In the genomic region with DNA sequence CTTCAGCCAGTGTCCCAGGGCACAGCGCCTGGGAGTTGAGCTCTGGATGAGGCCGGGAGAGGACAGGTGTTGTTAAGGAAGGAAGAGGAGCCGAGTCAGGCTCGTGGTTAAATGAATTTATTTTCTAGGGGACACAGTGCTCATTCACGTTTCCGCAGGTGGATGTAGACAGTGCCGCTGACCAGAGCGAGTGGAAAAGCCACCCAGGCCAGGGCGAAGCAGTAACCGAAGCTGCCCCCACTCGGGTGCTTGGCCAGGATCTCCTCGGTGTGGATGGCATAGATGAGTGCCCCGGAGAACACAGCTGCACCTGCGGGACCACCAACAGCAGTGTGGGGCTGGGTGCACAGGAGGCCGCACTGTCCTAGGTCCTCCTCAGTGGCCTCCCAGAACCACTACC, we compare ENCODE assay signal across 11 mouse cellular contexts. TPM values are rescaled to one million over a fixed set of nuclear protein-coding genes. Genes with fewer than 3 reads are reported as not detected.
DNase-seq lines count a peak whose midpoint lies in the region; ATAC-seq and TF ChIP-seq lines count a peak whose summit lies in the region.
"Had no signal": no experiment of that assay in that cellular context is flagged by ENCODE, and none has a peak within 500 bp of the region (broad histone marks: within the 10 kb centered on the region; RNA-seq: fewer than 3 reads in every experiment).

No protein-coding gene starts in this region.

- 0 out of 2 replicates have a peak, but pooled peaks cover 4% of the 10 kb centered on the region for H3K36me3 ChIP-seq in forebrain, embryonic 13.5 days (ENCODE audit: poor library complexity, severe bottlenecking)
- 0 out of 2 replicates have a peak, but pooled peaks cover 2% of the 10 kb centered on the region for H3K36me3 ChIP-seq in forebrain, embryonic 12.5 days (replicated peaks)
- H3K36me3 ChIP-seq in lung, embryonic 14.5 days (ENCODE audit: insufficient read depth): peaks cover 11% of the 10 kb centered on the region; the same call in 1 of the 2 replicates
- no peaks in the 10 kb centered on the region for H3K36me3 ChIP-seq in forebrain, embryonic 16.5 days (ENCODE audit: control insufficient read depth, insufficient read depth)
- H3K36me3 ChIP-seq in myocyte (ENCODE audit: control insufficient read depth, insufficient read depth): no peaks in the 10 kb centered on the region

- no peak overlapping the region for H3ac ChIP-seq in myocyte (ENCODE audit: control insufficient read depth, insufficient read length)

- no peak for TF ChIP-seq POLR2A in myocyte (IDR thresholded peaks at IDR 0.05; ENCODE audit: insufficient read length, low read depth)

- no peak overlapping the region for H3K4me3 ChIP-seq in forebrain, embryonic 13.5 days
- no peak overlapping the region for H3K4me3 ChIP-seq in forebrain, embryonic 12.5 days (replicated peaks)
- H3K4me3 ChIP-seq in lung, embryonic 14.5 days (ENCODE audit: low read depth, low read length): no peak overlapping the region
- H3K4me3 ChIP-seq in forebrain, embryonic 16.5 days (replicated peaks; ENCODE audit: low read length): no peak overlapping the region
- no peak overlapping the region for H3K4me3 ChIP-seq in myocyte

- H3K4me1 ChIP-seq in forebrain, embryonic 13.5 days: peaks cover 37% of the 10 kb centered on the region
- peaks cover 29% of the 10 kb centered on the region for H3K4me1 ChIP-seq in forebrain, embryonic 12.5 days
- peaks cover 35% of the 10 kb centered on the region for H3K4me1 ChIP-seq in lung, embryonic 14.5 days (ENCODE audit: insufficient read depth)
- peaks cover 29% of the 10 kb centered on the region for H3K4me1 ChIP-seq in forebrain, embryonic 16.5 days (replicated peaks; ENCODE audit: control insufficient read depth, insufficient read depth, low read length)

- TF ChIP-seq CTCF in lung, embryonic 14.5 days (IDR thresholded peaks at IDR 0.05; ENCODE audit: low read depth): no peak

- H3K4me2 ChIP-seq in forebrain, embryonic 13.5 days: no peak overlapping the region
- H3K4me2 ChIP-seq in forebrain, embryonic 12.5 days: no peak overlapping the region
- H3K4me2 ChIP-seq in lung, embryonic 14.5 days: peak overlapping the region; percentile 60; the same call in 1 of the 2 replicates
- H3K4me2 ChIP-seq in forebrain, embryonic 16.5 days (ENCODE audit: low read length): no peak overlapping the region
- H3K4me2 ChIP-seq in myocyte (ENCODE audit: low read depth): peak overlapping the region; percentile 99

- 90% methylated on average over 15 of the region's 15 CpGs for WGBS in forebrain, embryonic 13.5 days
- WGBS in forebrain, embryonic 12.5 days: 91% methylated on average over 15 of the region's 15 CpGs
- 83% methylated on average over 15 of the region's 15 CpGs for WGBS in lung, embryonic 14.5 days
- 89% methylated on average over 15 of the region's 15 CpGs for WGBS in forebrain, embryonic 16.5 days

- H3K9me3 ChIP-seq in forebrain, embryonic 13.5 days (replicated peaks): no peaks in the 10 kb centered on the region
- no peaks in the 10 kb centered on the region for H3K9me3 ChIP-seq in forebrain, embryonic 12.5 days
- H3K9me3 ChIP-seq in lung, embryonic 14.5 days (ENCODE audit: low read depth, low read length): no peaks in the 10 kb centered on the region
- no peaks in the 10 kb centered on the region for H3K9me3 ChIP-seq in forebrain, embryonic 16.5 days (ENCODE audit: control insufficient read depth, low read length)
- H3K9me3 ChIP-seq: megakaryocyte, embryonic 14.5 days had no signal

- H3K27me3 ChIP-seq in forebrain, embryonic 13.5 days: no peaks in the 10 kb centered on the region
- peaks cover 14% of the 10 kb centered on the region; the same call in 1 of the 2 replicates for H3K27me3 ChIP-seq in forebrain, embryonic 12.5 days
- H3K27me3 ChIP-seq in lung, embryonic 14.5 days (ENCODE audit: insufficient read depth, low read length): no peaks in the 10 kb centered on the region
- H3K27me3 ChIP-seq in forebrain, embryonic 16.5 days (replicated peaks; ENCODE audit: control insufficient read depth, insufficient read depth, low read length): no peaks in the 10 kb centered on the region
- no peaks in the 10 kb centered on the region for H3K27me3 ChIP-seq in myocyte (ENCODE audit: control insufficient read depth, insufficient read depth, insufficient read length)
- H3K27me3 ChIP-seq: megakaryocyte, embryonic 14.5 days had no signal

- ATAC-seq in forebrain, embryonic 13.5 days: no peak
- ATAC-seq in forebrain, embryonic 12.5 days (ENCODE audit: low FRiP score): no peak
- ATAC-seq in lung, embryonic 14.5 days (ENCODE audit: insufficient read depth): no peak
- ATAC-seq in forebrain, embryonic 16.5 days: no peak
- ATAC-seq in megakaryocyte, adult 5-6 weeks (ENCODE audit: poor library complexity, severe bottlenecking): no peak

- DNase-seq in lung, embryonic 14.5 days: no peak
- no peak for DNase-seq in lung, postnatal 14 days
- DNase-seq in adrenal gland, postnatal 25 days: no peak
- DNase-seq: layer of hippocampus, postnatal 36 days had no signal

- peak overlapping the region; percentile 87; the same call in 1 of the 2 replicates for H3K27ac ChIP-seq in forebrain, embryonic 13.5 days
- no peak overlapping the region for H3K27ac ChIP-seq in forebrain, embryonic 12.5 days
- peak overlapping the region; percentile 92; the same call in 1 of the 2 replicates for H3K27ac ChIP-seq in lung, embryonic 14.5 days (ENCODE audit: low read depth)
- peak overlapping the region; percentile 90 for H3K27ac ChIP-seq in forebrain, embryonic 16.5 days (ENCODE audit: low read length)

- H3K9ac ChIP-seq in forebrain, embryonic 13.5 days: peak overlapping the region; percentile 58
- no peak overlapping the region for H3K9ac ChIP-seq in forebrain, embryonic 12.5 days
- no peak overlapping the region; the same call in 1 of the 2 replicates for H3K9ac ChIP-seq in lung, embryonic 14.5 days
- H3K9ac ChIP-seq in forebrain, embryonic 16.5 days (replicated peaks; ENCODE audit: low read depth, low read length): no peak overlapping the region

- H3K79me2 ChIP-seq in myocyte (ENCODE audit: control insufficient read depth, insufficient read depth): peaks cover 15% of the 10 kb centered on the region

TF ChIP-seq in myocyte, 11 proteins besides CTCF, POLR2A, EP300 and RAD21 (continues in another document):
- TF ChIP-seq REST (IDR thresholded peaks at IDR 0.05; ENCODE audit: insufficient read depth, insufficient read length) (no peak), MYOG (IDR thresholded peaks at IDR 0.05; ENCODE audit: control insufficient read depth in 1 of 3, insufficient read depth in 1 of 3, insufficient read length in 2 of 3, low read depth in 2 of 3) (no peak), TCF3 (IDR thresholded peaks at IDR 0.05; ENCODE audit: insufficient read length, low read depth) (no peak)

RNA-seq across cellular contexts. Expression of gene Emp3, which starts 3.3 kb away (rescaled TPM):
- 13.2 and 16.6 TPM in 2 replicates for polyA plus RNA-seq in forebrain, embryonic 13.5 days (2015; fragmentation: Nextera tagmentation; extraction: Ambion mirVana)
- 19.9 and 20.5 TPM in 2 replicates for polyA plus RNA-seq in forebrain, embryonic 12.5 days (2016; fragmentation: Nextera tagmentation; extraction: Ambion mirVana)
- 164 and 174 TPM in 2 replicates for polyA plus RNA-seq in lung, embryonic 14.5 days (2014; fragmentation: Nextera tagmentation; extraction: Ambion mirVana)
- 19.2 and 21.6 TPM in 2 replicates for polyA plus RNA-seq in forebrain, embryonic 16.5 days (2015; fragmentation: Nextera tagmentation; extraction: Ambion mirVana)
- polyA plus RNA-seq in myocyte (2012; fragmentation: generic; extraction: Trizol): 409 TPM
- total RNA-seq in adrenal gland, postnatal 25 days (2021): 231 and 241 TPM in 2 replicates
- 661 and 761 TPM in 2 replicates for total RNA-seq in megakaryocyte, adult 5-6 weeks (2015)
- total RNA-seq in megakaryocyte, adult 5-6 weeks (2017): 564 and 565 TPM in 2 replicates

RNA-seq across cellular contexts. Expression of gene Ccdc114, which starts 5.9 kb away (rescaled TPM):
- polyA plus RNA-seq in forebrain, embryonic 13.5 days (2015; fragmentation: Nextera tagmentation; extraction: Ambion mirVana): 2.5 and 3.5 TPM in 2 replicates
- 2.7 and 4.7 TPM in 2 replicates for polyA plus RNA-seq in forebrain, embryonic 12.5 days (2016; fragmentation: Nextera tagmentation; extraction: Ambion mirVana)
- 2.9 and 4.4 TPM in 2 replicates for polyA plus RNA-seq in lung, embryonic 14.5 days (2014; fragmentation: Nextera tagmentation; extraction: Ambion mirVana)
- polyA plus RNA-seq in forebrain, embryonic 16.5 days (2015; fragmentation: Nextera tagmentation; extraction: Ambion mirVana): 3.1 and 4.6 TPM in 2 replicates
- polyA plus RNA-seq in myocyte (2012; fragmentation: generic; extraction: Trizol): 1.0 TPM
- 26.4 and 27.9 TPM in 2 replicates for total RNA-seq in adrenal gland, postnatal 25 days (2021)
- 0.84 and 3.3 TPM in 2 replicates for total RNA-seq in megakaryocyte, adult 5-6 weeks (2015)
- 3.2 and 3.4 TPM in 2 replicates for total RNA-seq in megakaryocyte, adult 5-6 weeks (2017)

RNA-seq across cellular contexts. Expression of gene Tmem143, which starts 21.2 kb away (rescaled TPM):
- 3.7 and 4.3 TPM in 2 replicates for polyA plus RNA-seq in forebrain, embryonic 13.5 days (2015; fragmentation: Nextera tagmentation; extraction: Ambion mirVana)
- polyA plus RNA-seq in forebrain, embryonic 12.5 days (2016; fragmentation: Nextera tagmentation; extraction: Ambion mirVana): 3.3 and 3.9 TPM in 2 replicates
- 2.7 and 3.5 TPM in 2 replicates for polyA plus RNA-seq in lung, embryonic 14.5 days (2014; fragmentation: Nextera tagmentation; extraction: Ambion mirVana)
- 5.7 and 6.0 TPM in 2 replicates for polyA plus RNA-seq in forebrain, embryonic 16.5 days (2015; fragmentation: Nextera tagmentation; extraction: Ambion mirVana)
- 26.9 TPM for polyA plus RNA-seq in myocyte (2012; fragmentation: generic; extraction: Trizol)
- 53.0 and 61.3 TPM in 2 replicates for total RNA-seq in adrenal gland, postnatal 25 days (2021)
- total RNA-seq in megakaryocyte, adult 5-6 weeks (2015): 1.9 and 8.0 TPM in 2 replicates
- 5.8 TPM in 2 replicates for total RNA-seq in megakaryocyte, adult 5-6 weeks (2017)

RNA-seq across cellular contexts. Expression of gene Syngr4, which starts 21.4 kb away (rescaled TPM):
- polyA plus RNA-seq in forebrain, embryonic 13.5 days (2015; fragmentation: Nextera tagmentation; extraction: Ambion mirVana): 0.62 and 0.92 TPM in 2 replicates
- 0.63 and 0.88 TPM in 2 replicates for polyA plus RNA-seq in forebrain, embryonic 12.5 days (2016; fragmentation: Nextera tagmentation; extraction: Ambion mirVana)
- polyA plus RNA-seq in lung, embryonic 14.5 days (2014; fragmentation: Nextera tagmentation; extraction: Ambion mirVana): 1.0 and 1.4 TPM in 2 replicates
- 0.63 TPM in 1 of 2 replicates, not detected in the other for polyA plus RNA-seq in forebrain, embryonic 16.5 days (2015; fragmentation: Nextera tagmentation; extraction: Ambion mirVana)
- 0.23 TPM for polyA plus RNA-seq in myocyte (2012; fragmentation: generic; extraction: Trizol)
- 0.70 TPM in 1 of 2 replicates, not detected in the other for total RNA-seq in adrenal gland, postnatal 25 days (2021)
- 1.2 and 1.4 TPM in 2 replicates for total RNA-seq in megakaryocyte, adult 5-6 weeks (2015)
- total RNA-seq in megakaryocyte, adult 5-6 weeks (2017): not detected in 2 replicates
- total RNA-seq: hematopoietic stem cell, adult 5-6 weeks; layer of hippocampus, postnatal 36 days had no signal

RNA-seq across cellular contexts. Expression of gene Grin2d, which starts 39.7 kb away (rescaled TPM):
- polyA plus RNA-seq in forebrain, embryonic 13.5 days (2015; fragmentation: Nextera tagmentation; extraction: Ambion mirVana): 0.48 TPM in 2 replicates
- polyA plus RNA-seq in forebrain, embryonic 12.5 days (2016; fragmentation: Nextera tagmentation; extraction: Ambion mirVana): 0.33 and 0.47 TPM in 2 replicates
- polyA plus RNA-seq in lung, embryonic 14.5 days (2014; fragmentation: Nextera tagmentation; extraction: Ambion mirVana): 0.41 and 0.43 TPM in 2 replicates
- polyA plus RNA-seq in forebrain, embryonic 16.5 days (2015; fragmentation: Nextera tagmentation; extraction: Ambion mirVana): 0.56 and 1.5 TPM in 2 replicates
- 0.65 TPM for polyA plus RNA-seq in myocyte (2012; fragmentation: generic; extraction: Trizol)
- 0.43 and 1.2 TPM in 2 replicates for total RNA-seq in adrenal gland, postnatal 25 days (2021)
- total RNA-seq in megakaryocyte, adult 5-6 weeks (2015): 0.14 and 0.16 TPM in 2 replicates
- 0.04 and 0.07 TPM in 2 replicates for total RNA-seq in megakaryocyte, adult 5-6 weeks (2017)

Comparison
In these comparisons a context has a peak if more than half of its experiments do, and no peak if none do; other contexts are left out.
1. H3K4me2 ChIP-seq: peak in lung, embryonic 14.5 days (single experiment) and myocyte (single experiment); none in forebrain, embryonic 13.5 days (single experiment), forebrain, embryonic 12.5 days (single experiment) and forebrain, embryonic 16.5 days (single experiment).